Mouse (Mus musculus) MEL (cell line): Measurements from ENCODE around the gene 1700024G13Rik. TPM values are rescaled to one million over a fixed set of nuclear protein-coding genes. Genes with fewer than 3 reads are reported as not detected.

Experiments
- DNase-seq: peaks from one replicate; pipeline ENCODE4 v3.0.0; 2011; ENCODE audit warnings: low read depth, low spot score
- H3K27ac ChIP-seq: 2 replicates; pipeline ENCODE4 v1.5.1; 2012; ENCODE audit warnings: low read depth, mild to moderate bottlenecking, control low read depth, low read length, moderate library complexity; ENCODE audit not compliant: control insufficient read depth
- H3K27me3 ChIP-seq, 2 experiments: fragments of 150-350 bp in 1 of 2; sonication (generic) in 1 of 2; 2 replicates each; pipeline ENCODE4 v1.6.1; 2012; ENCODE audit warnings: low read length in 2 of 2, mild to moderate bottlenecking in 2 of 2, improper control_type of control experiment in 1 of 2, moderate library complexity in 1 of 2; ENCODE audit not compliant: insufficient read depth in 2 of 2, control insufficient read depth in 1 of 2
- H3K36me3 ChIP-seq, 2 experiments: 2 replicates each; pipeline ENCODE4 v1.6.1; 2012 to 2014; ENCODE audit warnings: low read length in 2 of 2, improper control_type of control experiment in 1 of 2, inconsistent platforms in 1 of 2, mild to moderate bottlenecking in 1 of 2; ENCODE audit not compliant: insufficient read depth in 2 of 2, control insufficient read depth in 1 of 2
- H3K4me1 ChIP-seq, 2 experiments: fragments of 150-350 bp in 1 of 2; sonication (generic) in 1 of 2; 2 replicates each; pipeline ENCODE4 v1.6.1; 2012; ENCODE audit warnings: low read length in 2 of 2, improper control_type of control experiment in 1 of 2, mild to moderate bottlenecking in 1 of 2; ENCODE audit not compliant: insufficient read depth in 2 of 2, control insufficient read depth in 1 of 2
- H3K4me3 ChIP-seq, 2 experiments: fragments of 150-350 bp in 1 of 2; sonication (generic) in 1 of 2; 2 replicates each; pipeline ENCODE4 v1.5.1; 2012; ENCODE audit warnings: low read depth in 2 of 2, low read length in 2 of 2, mild to moderate bottlenecking in 2 of 2, moderate library complexity in 2 of 2, control low read depth in 1 of 2, improper control_type of control experiment in 1 of 2; ENCODE audit not compliant: control insufficient read depth in 1 of 2, insufficient read depth in 1 of 2
- H3K79me2 ChIP-seq: 2 replicates; pipeline ENCODE4 v1.6.1; 2012; ENCODE audit warnings: mild to moderate bottlenecking, low read length, moderate library complexity; ENCODE audit not compliant: control insufficient read depth, poor library complexity, insufficient read depth
- H3K9ac ChIP-seq: 2 replicates; pipeline ENCODE4 v1.6.1; 2012; ENCODE audit warnings: low read depth, mild to moderate bottlenecking, control low read depth, low read length, moderate library complexity; ENCODE audit not compliant: control insufficient read depth, poor library complexity, severe bottlenecking
- H3K9me3 ChIP-seq: fragments of 150-350 bp; sonication (generic); replicated peaks from 2 replicates; pipeline ENCODE4 v1.6.1; 2012; ENCODE audit warnings: mild to moderate bottlenecking, low read length, improper control_type of control experiment, moderate library complexity; ENCODE audit not compliant: insufficient read depth
- CHD2 ChIP-seq: IDR thresholded peaks from 2 replicates; pipeline ENCODE4 v1.6.1; 2011; ENCODE audit warnings: low read length, improper control_type of control experiment
- E2F4 ChIP-seq: IDR thresholded peaks from 2 replicates; pipeline ENCODE4 v1.6.1; 2011; ENCODE audit warnings: low read depth, low read length, improper control_type of control experiment, borderline replicate concordance
- EP300 ChIP-seq, 2 experiments: IDR thresholded peaks; 2 replicates each; pipeline ENCODE4 v1.6.1; 2011; ENCODE audit warnings: improper control_type of control experiment in 2 of 2, low read length in 2 of 2, low read depth in 1 of 2, mild to moderate bottlenecking in 1 of 2
- GABPA ChIP-seq: IDR thresholded peaks from 2 replicates; pipeline ENCODE4 v1.6.1; 2012; ENCODE audit warnings: low read depth, mild to moderate bottlenecking, inconsistent platforms, low read length, improper control_type of control experiment, moderate library complexity
- HCFC1 ChIP-seq: IDR thresholded peaks from 2 replicates; pipeline ENCODE4 v1.6.1; 2012; ENCODE audit warnings: low read depth, mild to moderate bottlenecking, inconsistent platforms, low read length, improper control_type of control experiment, moderate library complexity
- JUND ChIP-seq: IDR thresholded peaks from 2 replicates; pipeline ENCODE4 v1.6.1; 2011; ENCODE audit warnings: low read depth, mild to moderate bottlenecking, improper control_type of control experiment, low read length
- MAFK ChIP-seq: IDR thresholded peaks from 2 replicates; pipeline ENCODE4 v1.6.1; 2011; ENCODE audit warnings: low read depth, mild to moderate bottlenecking, low read length, improper control_type of control experiment, borderline replicate concordance
- MAZ ChIP-seq: IDR thresholded peaks from 2 replicates; pipeline ENCODE4 v1.6.1; 2012; ENCODE audit warnings: low read depth, mild to moderate bottlenecking, inconsistent platforms, low read length, improper control_type of control experiment
- MYB ChIP-seq: IDR thresholded peaks from 2 replicates; pipeline ENCODE4 v1.6.1; 2011; ENCODE audit warnings: mild to moderate bottlenecking, low read depth, low read length, improper control_type of control experiment
- POLR2A ChIP-seq, 2 experiments: IDR thresholded peaks; 2 replicates each; pipeline ENCODE4 v1.6.1; 2011 to 2012; ENCODE audit warnings: low read length in 2 of 2, mild to moderate bottlenecking in 2 of 2, control low read depth in 1 of 2, improper control_type of control experiment in 1 of 2, low read depth in 1 of 2, moderate library complexity in 1 of 2; ENCODE audit not compliant: control insufficient read depth in 1 of 2, insufficient read depth in 1 of 2, poor library complexity in 1 of 2
- RAD21 ChIP-seq: IDR thresholded peaks from 2 replicates; pipeline ENCODE4 v1.6.1; 2011; ENCODE audit warnings: mild to moderate bottlenecking, low read depth, low read length, improper control_type of control experiment
- SIN3A ChIP-seq: IDR thresholded peaks from 2 replicates; pipeline ENCODE4 v1.6.1; 2012; ENCODE audit warnings: low read length, improper control_type of control experiment, inconsistent platforms
- USF1 ChIP-seq: IDR thresholded peaks from 2 replicates; pipeline ENCODE4 v1.6.1; 2014; ENCODE audit warnings: low read depth, mild to moderate bottlenecking, inconsistent platforms, low read length, improper control_type of control experiment, moderate library complexity
- USF2 ChIP-seq, 2 experiments: IDR thresholded peaks; 2 replicates each; pipeline ENCODE4 v1.6.1; 2011 to 2012; ENCODE audit warnings: improper control_type of control experiment in 2 of 2, low read length in 2 of 2, borderline replicate concordance in 1 of 2, inconsistent platforms in 1 of 2, low read depth in 1 of 2, mild to moderate bottlenecking in 1 of 2; ENCODE audit not compliant: insufficient read depth in 1 of 2
- ZC3H11A ChIP-seq: IDR thresholded peaks from 2 replicates; pipeline ENCODE4 v1.6.1; 2012; ENCODE audit warnings: low read depth, mild to moderate bottlenecking, inconsistent platforms, low read length, improper control_type of control experiment
- ZKSCAN1 ChIP-seq: IDR thresholded peaks from 2 replicates; pipeline ENCODE4 v1.6.1; 2012; ENCODE audit warnings: low read depth, mild to moderate bottlenecking, inconsistent platforms, low read length, improper control_type of control experiment, moderate library complexity
- polyA plus RNA-seq, 2 experiments: library from polyadenylated mRNA; stranded (reverse) in 1 of 2; unstranded in 1 of 2; fragments of >175 nt in 1 of 2; fragments of >200 nt in 1 of 2; gene quantifications; 2 replicates each; pipeline versions ENCODE4 v1.2.1 to v1.2.4; 2012; ENCODE audit warnings: low replicate concordance in 2 of 2, low read depth in 1 of 2; ENCODE audit not compliant: insufficient read length in 2 of 2, insufficient read depth in 1 of 2, missing spikeins in 1 of 2
- total RNA-seq: library from RNA; depleted of rRNA; stranded (reverse); fragments of 300-350 nt; gene quantifications from 2 replicates; pipeline ENCODE4 v1.2.3, GENCODE M21; 2012

1700024G13Rik gene
- total and polyA plus RNA-seq, 3 experiments = not detected

DNA sequence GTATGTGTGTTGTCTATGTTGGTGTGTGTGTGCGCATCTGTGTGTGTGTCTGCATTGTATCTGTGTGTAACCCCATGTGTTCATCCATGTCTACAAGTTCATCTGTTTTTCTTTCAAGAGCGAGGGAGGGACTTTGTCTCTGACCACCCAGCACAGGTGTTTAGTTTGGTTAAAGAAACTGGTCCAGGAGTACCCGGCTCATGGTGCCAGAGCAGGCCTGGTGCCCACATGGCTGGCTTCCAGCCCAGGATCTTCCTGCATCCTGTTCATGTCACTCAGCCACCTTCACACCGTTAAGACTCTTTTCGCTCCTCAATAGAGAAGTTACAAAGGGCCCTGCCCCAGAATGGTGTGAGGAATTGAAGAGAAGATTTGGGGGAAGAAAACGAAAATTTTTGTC is 52.2 kb downstream of the 1700024G13Rik start:
- H3K79me2 ChIP-seq = no peaks in the 10 kb centered on the region
- TF ChIP-seq SIN3A (no peak), POLR2A (IDR thresholded peaks at IDR 0.05; ENCODE audit: control insufficient read depth in 1 of 2, insufficient read depth in 1 of 2, low read depth in 1 of 2, low read length in 2 of 2, poor library complexity in 1 of 2) (no peak), EP300 (IDR thresholded peaks at IDR 0.05; ENCODE audit: low read depth in 1 of 2, low read length in 2 of 2) (no peak), MAZ (no peak), JUND (no peak), USF2 (IDR thresholded peaks at IDR 0.05; ENCODE audit: borderline replicate concordance in 1 of 2, insufficient read depth in 1 of 2, low read depth in 1 of 2, low read length in 2 of 2) (no peak), HCFC1 (no peak), ZC3H11A (no peak), E2F4 (no peak), ZKSCAN1 (no peak), GABPA (no peak), CHD2 (no peak), RAD21 (no peak)
- no peak overlapping the region for H3K4me3 ChIP-seq
- H3K27ac ChIP-seq = no peak overlapping the region
- H3K9ac ChIP-seq = no peak overlapping the region
- no peaks in the 10 kb centered on the region for H3K36me3 ChIP-seq
- no peak for DNase-seq
- H3K27me3 ChIP-seq = no peaks in the 10 kb centered on the region
- no peaks in the 10 kb centered on the region for H3K4me1 ChIP-seq
- H3K9me3 ChIP-seq = no peaks in the 10 kb centered on the region

DNA sequence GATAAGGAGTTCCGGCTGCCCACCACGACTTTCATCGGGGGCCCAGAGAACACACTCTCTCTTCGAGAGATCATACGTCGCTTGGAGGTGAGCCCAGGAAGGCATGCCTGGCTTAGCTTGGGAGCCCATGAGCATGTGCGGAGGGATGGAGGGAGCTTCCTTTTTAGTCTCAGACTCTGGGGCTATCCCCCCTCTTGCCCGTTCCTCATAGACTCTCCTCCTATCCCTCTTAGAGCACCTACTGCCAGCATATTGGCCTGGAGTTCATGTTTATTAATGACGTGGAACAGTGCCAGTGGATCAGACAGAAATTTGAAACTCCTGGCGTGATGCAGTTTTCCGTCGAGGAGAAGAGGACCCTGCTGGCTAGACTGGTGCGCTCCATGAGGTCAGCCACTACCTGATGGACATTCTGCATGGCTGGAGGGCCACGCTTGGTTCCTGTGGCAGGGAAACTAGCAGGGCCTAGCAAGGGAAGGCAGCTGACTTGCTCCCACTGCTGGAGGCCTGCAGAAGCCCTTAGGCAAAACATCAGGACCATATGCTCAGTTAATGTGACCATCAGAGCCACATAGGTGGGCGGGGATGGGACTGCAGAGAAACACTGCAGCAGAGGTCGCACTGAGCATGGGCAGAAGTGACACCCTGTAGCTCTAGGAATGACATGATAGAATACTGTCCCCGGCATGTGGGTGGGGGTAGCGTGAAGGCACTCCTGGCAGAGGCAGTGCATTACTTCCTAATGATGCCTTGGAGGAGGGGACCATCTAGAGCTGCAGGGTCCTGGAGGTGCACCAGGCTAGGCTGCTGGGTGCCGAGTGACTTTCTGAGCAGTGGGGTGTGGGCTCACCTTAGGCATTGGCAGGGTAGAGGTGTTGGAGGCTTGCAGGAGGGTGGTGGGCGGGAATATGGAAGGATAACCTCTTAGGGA is 55.4 kb downstream of the 1700024G13Rik start:
- no peak for DNase-seq
- H3K9me3 ChIP-seq = no peaks in the 10 kb centered on the region
- no peaks in the 10 kb centered on the region for H3K4me1 ChIP-seq
- no peak for TF ChIP-seq MAFK
- TF ChIP-seq MYB = no peak
- no peak for TF ChIP-seq USF1
- H3K9ac ChIP-seq = no peak overlapping the region
- H3K27me3 ChIP-seq = no peaks in the 10 kb centered on the region
- H3K79me2 ChIP-seq = no peaks in the 10 kb centered on the region
- H3K27ac ChIP-seq = no peak overlapping the region
- no peaks in the 10 kb centered on the region for H3K36me3 ChIP-seq
- no peak overlapping the region for H3K4me3 ChIP-seq
